Mouse (Mus musculus): ENCODE data around the gene Isy1.

GRCm38 (mm10) chr6:87812656-87813055, 25.9 kb downstream of the Isy1 start:
- TF ChIP-seq CTCF (IDR thresholded peaks at IDR 0.05; ENCODE audit: insufficient read depth, low read length), result no peak
- TF ChIP-seq POLR2A (IDR thresholded peaks at IDR 0.05; ENCODE audit: borderline replicate concordance, extremely low read depth, low read depth, low read length), result no peak
